Mouse (Mus musculus) embryo, embryonic 10.5 days (tissue): Measurements from ENCODE around the gene Wwc2.
A peak's percentile ranks its signal among the peaks of the same experiment; 100 is the strongest.
"Not testable (repeated sequence)": the region's sequence is repeated elsewhere in the genome, so short reads cannot be mapped to it uniquely, and the experiment has no call there.

ENCODE experiments used
- DNase-seq: peaks from one replicate; pipeline ENCODE4 v3.0.0-alpha.2; 2015; ENCODE audit warnings: low spot score

Wwc2 gene

GRCm38 (mm10) chr8:47847931-47848330, 142.8 kb downstream of the Wwc2 start:
- DNase-seq, result no peak

GRCm38 (mm10) chr8:47847161-47847560, 143.6 kb downstream of the Wwc2 start:
- DNase-seq, result no peak

GRCm38 (mm10) chr8:47845956-47846355, 144.8 kb downstream of the Wwc2 start:
- DNase-seq, result peak; percentile 32

GRCm38 (mm10) chr8:47843651-47844050, 147.1 kb downstream of the Wwc2 start:
- no peak for DNase-seq

- DNase-seq, result peak; percentile 34
Measured at GRCm38 (mm10) chr8:47843063-47843462, 147.7 kb downstream of the Wwc2 start.

- no peak for DNase-seq
Measured at GRCm38 (mm10) chr8:47833944-47834343, 156.8 kb downstream of the Wwc2 start.

- no peak for DNase-seq
Measured at GRCm38 (mm10) chr8:47832616-47833015, 158.1 kb downstream of the Wwc2 start.

GRCm38 (mm10) chr8:47826911-47827310, 163.8 kb downstream of the Wwc2 start:
- DNase-seq, result no peak

- DNase-seq, result no peak
Measured at GRCm38 (mm10) chr8:47825596-47825995, 165.1 kb downstream of the Wwc2 start.

- no peak for DNase-seq
Measured at GRCm38 (mm10) chr8:47824182-47824581, 166.5 kb downstream of the Wwc2 start, which contains the start of gene Cldn22. Gene Cldn22, plus strand, starts transcription at chr8:47824482.

GRCm38 (mm10) chr8:47823777-47824176, 166.9 kb downstream of the Wwc2 start:
- DNase-seq, result no peak

- not testable (repeated sequence) for DNase-seq
Measured at GRCm38 (mm10) chr8:47822541-47822940, 168.2 kb downstream of the Wwc2 start.

GRCm38 (mm10) chr8:47821843-47822242, 168.9 kb downstream of the Wwc2 start, which contains the start of gene Cldn24:
Gene Cldn24, plus strand, starts transcription at chr8:47822143.
- no peak for DNase-seq

- no peak for DNase-seq
Measured at GRCm38 (mm10) chr8:47820914-47821772, 169.6 kb downstream of the Wwc2 start.

GRCm38 (mm10) chr8:47819034-47819433, 171.7 kb downstream of the Wwc2 start:
- DNase-seq, result no peak

- no peak for DNase-seq
Measured at GRCm38 (mm10) chr8:47811221-47811620, 179.5 kb downstream of the Wwc2 start.

GRCm38 (mm10) chr8:47810666-47811015, 180.1 kb downstream of the Wwc2 start:
- no peak for DNase-seq

- DNase-seq, result no peak
Measured at GRCm38 (mm10) chr8:47809970-47810665, 180.6 kb downstream of the Wwc2 start.

GRCm38 (mm10) chr8:47804262-47804661, 186.5 kb downstream of the Wwc2 start:
- DNase-seq, result no peak

- DNase-seq, result no peak
Measured at GRCm38 (mm10) chr8:47802349-47802748, 188.4 kb downstream of the Wwc2 start.

- no peak for DNase-seq
Measured at GRCm38 (mm10) chr8:47799438-47799837, 191.3 kb downstream of the Wwc2 start.

- DNase-seq, result no peak
Measured at GRCm38 (mm10) chr8:47791986-47792385, 198.7 kb downstream of the Wwc2 start.

- DNase-seq, result peak; percentile 43
Measured at GRCm38 (mm10) chr8:47787705-47788104, 203.0 kb downstream of the Wwc2 start.
